Comparison of ENCODE assay signal across 22 mouse cellular contexts in genomic region chr10:108175885-108176284, GRCm38 (mm10).
"Had no signal": no experiment of that assay in that cellular context is flagged by ENCODE, and none has a peak within 500 bp of the region (broad histone marks: within the 10 kb centered on the region; RNA-seq: fewer than 3 reads in every experiment).

No protein-coding gene starts in this region.

- H3K27me3 ChIP-seq: heart, embryonic 12.5 days; hindbrain, embryonic 13.5 days; hindbrain, embryonic 15.5 days; kidney, embryonic 15.5 days; limb, embryonic 13.5 days; limb, embryonic 15.5 days; liver, embryonic 12.5 days had no signal

- H3K9ac ChIP-seq: heart, embryonic 12.5 days; hindbrain, embryonic 13.5 days; hindbrain, embryonic 15.5 days; kidney, embryonic 15.5 days; limb, embryonic 13.5 days; limb, embryonic 15.5 days; liver, embryonic 12.5 days had no signal

- H3K36me3 ChIP-seq: heart, embryonic 10.5 days; hindbrain, embryonic 13.5 days; hindbrain, embryonic 15.5 days; kidney, embryonic 15.5 days; limb, embryonic 13.5 days; limb, embryonic 15.5 days; liver, embryonic 12.5 days had no signal

- H3K9me3 ChIP-seq: heart, embryonic 10.5 days; heart, embryonic 12.5 days; hindbrain, embryonic 13.5 days; hindbrain, embryonic 15.5 days; kidney, embryonic 15.5 days; limb, embryonic 13.5 days; limb, embryonic 15.5 days; liver, embryonic 12.5 days had no signal

- DNase-seq: gastrocnemius, postnatal 14 days; gastrocnemius, postnatal 36 days; heart, adult 18-20 months; kidney, adult 11 months; kidney, adult 2 months; kidney, adult 9 months; kidney, postnatal 14 days; kidney, postnatal 36 days; layer of hippocampus, adult 9-11 months; layer of hippocampus, postnatal 36 days; left cerebral cortex, postnatal 4 days had no signal

- ATAC-seq: hindbrain, postnatal 0 days; intestine, embryonic 16.5 days; liver, embryonic 12.5 days had no signal

- H3K4me3 ChIP-seq: heart, embryonic 10.5 days; heart, embryonic 12.5 days; hindbrain, embryonic 13.5 days; hindbrain, embryonic 15.5 days; kidney, embryonic 15.5 days; limb, embryonic 13.5 days; limb, embryonic 15.5 days; liver, embryonic 12.5 days had no signal

- H3K27ac ChIP-seq: heart, embryonic 10.5 days; hindbrain, embryonic 13.5 days; hindbrain, embryonic 15.5 days; hindbrain, postnatal 0 days; kidney, embryonic 15.5 days; kidney, postnatal 0 days; limb, embryonic 13.5 days; limb, embryonic 15.5 days; liver, embryonic 12.5 days had no signal

- H3K4me2 ChIP-seq: heart, embryonic 12.5 days; hindbrain, embryonic 13.5 days; hindbrain, embryonic 15.5 days; kidney, embryonic 15.5 days; limb, embryonic 13.5 days; limb, embryonic 15.5 days; liver, embryonic 12.5 days had no signal
